Mouse (Mus musculus): ENCODE data around the gene Ppp1r12a. TPM values are rescaled to one million over a fixed set of nuclear protein-coding genes. Genes with fewer than 3 reads are reported as not detected.

Ppp1r12a gene
- 77.8 and 82.4 TPM in 2 replicates for polyA plus RNA-seq (2016; fragmentation: Nextera tagmentation; extraction: Ambion mirVana)

- Histone ChIP-seq H3K27ac (peak within 1 kb of the TSS; percentile 98), H3K4me2 (peak within 1 kb of the TSS; percentile 61), H3K27me3 (no peaks in the 10 kb centered on the region), H3K9me3 (no peaks in the 10 kb centered on the region), H3K4me3 (replicated peaks) (peak within 1 kb of the TSS; percentile 98), H3K9ac (replicated peaks) (peak within 1 kb of the TSS; percentile 98), H3K36me3 (no peaks in the 10 kb centered on the region), H3K4me1 (replicated peaks) (peaks cover 14% of the 10 kb centered on the region)
- ATAC-seq (ENCODE audit: insufficient number of reproducible peaks, insufficient read depth, low FRiP score, low TSS enrichment, low read depth): peak; percentile 97
- under 1% methylated on average over 78 of the region's 89 CpGs for WGBS
These were observed at the start of gene Ppp1r12a for GRCm38 (mm10) chr10:108161261-108162256. Ppp1r12a (plus strand) TSS chr10:108162193.

DNA sequence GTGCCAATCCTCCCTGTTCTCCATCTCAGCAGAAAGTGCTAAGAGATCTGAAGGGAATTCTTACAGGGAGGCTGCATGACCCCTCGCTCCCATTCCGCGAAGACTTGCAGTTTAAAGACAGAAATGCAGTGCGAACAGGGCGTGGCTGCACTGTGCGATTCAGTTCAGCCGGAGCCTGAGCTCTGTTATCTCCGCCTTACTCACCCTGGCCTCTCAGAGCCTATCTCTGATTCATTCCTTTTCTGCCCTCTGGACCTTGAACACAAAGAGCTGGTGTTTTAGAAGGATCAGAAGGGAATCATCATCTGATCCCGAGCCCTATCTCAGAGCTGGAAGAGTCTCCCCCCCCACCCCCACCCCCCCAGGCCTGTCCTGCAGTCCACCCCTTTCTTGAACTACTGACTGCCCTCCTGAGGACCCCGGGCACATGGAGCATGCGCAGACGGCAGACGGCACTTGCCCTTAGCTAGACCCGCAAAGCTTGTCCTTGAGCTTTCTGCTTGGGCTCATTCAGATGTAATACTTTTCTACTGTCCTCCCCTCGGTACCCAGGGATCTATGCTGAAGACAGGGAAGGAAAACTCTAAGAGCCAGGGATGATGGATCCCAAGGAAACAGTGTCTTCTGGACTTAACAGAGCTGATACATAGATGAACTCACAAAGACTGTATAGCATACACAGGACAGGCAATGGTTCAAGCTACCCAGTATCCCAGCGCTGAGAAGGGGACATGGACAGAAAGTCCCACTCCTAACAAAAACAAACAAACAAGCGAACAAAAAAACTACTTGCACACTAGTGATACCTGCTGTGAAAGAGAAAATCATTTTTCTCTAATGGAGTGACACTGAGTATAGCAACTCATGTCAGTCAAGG lies 48.4 kb upstream of the Ppp1r12a start:
- Histone ChIP-seq H3K36me3 (no peaks in the 10 kb centered on the region), H3K9me3 (no peaks in the 10 kb centered on the region), H3K4me3 (replicated peaks) (0 out of 2 replicates have a peak overlapping the region, but pooled peaks have one; percentile 10), H3K4me2 (peak overlapping the region; percentile 38), H3K27me3 (no peaks in the 10 kb centered on the region), H3K9ac (replicated peaks) (no peak overlapping the region), H3K4me1 (replicated peaks) (no peaks in the 10 kb centered on the region), H3K27ac (no peak overlapping the region)
- 46% methylated on average over 17 of the region's 17 CpGs for WGBS
- no peak for ATAC-seq (ENCODE audit: insufficient number of reproducible peaks, insufficient read depth, low FRiP score, low TSS enrichment, low read depth)

GRCm38 (mm10) chr10:108118200-108119163 lies 43.5 kb upstream of the Ppp1r12a start:
- Histone ChIP-seq H3K27ac (no peak overlapping the region), H3K27me3 (no peaks in the 10 kb centered on the region), H3K4me3 (replicated peaks) (no peak overlapping the region), H3K9ac (replicated peaks) (no peak overlapping the region), H3K4me1 (replicated peaks) (no peaks in the 10 kb centered on the region), H3K9me3 (no peaks in the 10 kb centered on the region), H3K36me3 (no peaks in the 10 kb centered on the region), H3K4me2 (no peak overlapping the region)
- WGBS: 83% methylated on average over 13 of the region's 13 CpGs
- no peak for ATAC-seq (ENCODE audit: insufficient number of reproducible peaks, insufficient read depth, low FRiP score, low TSS enrichment, low read depth)

DNA sequence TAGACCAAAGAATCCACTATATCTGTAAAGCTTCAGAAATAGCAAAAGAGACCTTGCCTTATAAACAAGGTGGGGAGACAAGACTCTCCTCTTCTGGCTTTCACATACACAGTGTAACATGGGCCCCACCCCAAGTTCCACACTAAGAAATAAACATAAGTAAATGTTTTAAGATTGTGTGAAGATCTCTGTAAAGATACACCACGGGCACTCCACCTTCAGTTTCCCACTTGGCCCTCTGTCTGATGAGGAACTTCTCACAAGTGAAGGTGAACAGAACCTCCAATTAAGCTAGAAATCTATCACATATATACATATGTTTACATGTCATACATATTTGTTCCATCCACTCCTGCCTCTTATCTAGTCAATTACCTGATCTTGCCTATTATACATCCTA lies 42.6 kb upstream of the Ppp1r12a start:
- Histone ChIP-seq H3K9ac (replicated peaks) (no peak overlapping the region), H3K4me1 (replicated peaks) (no peaks in the 10 kb centered on the region), H3K4me2 (no peak overlapping the region), H3K4me3 (replicated peaks) (no peak overlapping the region), H3K27ac (no peak overlapping the region), H3K27me3 (no peaks in the 10 kb centered on the region), H3K36me3 (no peaks in the 10 kb centered on the region), H3K9me3 (no peaks in the 10 kb centered on the region)
- 78% methylated on average over 1 of the region's 1 CpGs for WGBS
- ATAC-seq (ENCODE audit: insufficient number of reproducible peaks, insufficient read depth, low FRiP score, low TSS enrichment, low read depth): no peak

DNA sequence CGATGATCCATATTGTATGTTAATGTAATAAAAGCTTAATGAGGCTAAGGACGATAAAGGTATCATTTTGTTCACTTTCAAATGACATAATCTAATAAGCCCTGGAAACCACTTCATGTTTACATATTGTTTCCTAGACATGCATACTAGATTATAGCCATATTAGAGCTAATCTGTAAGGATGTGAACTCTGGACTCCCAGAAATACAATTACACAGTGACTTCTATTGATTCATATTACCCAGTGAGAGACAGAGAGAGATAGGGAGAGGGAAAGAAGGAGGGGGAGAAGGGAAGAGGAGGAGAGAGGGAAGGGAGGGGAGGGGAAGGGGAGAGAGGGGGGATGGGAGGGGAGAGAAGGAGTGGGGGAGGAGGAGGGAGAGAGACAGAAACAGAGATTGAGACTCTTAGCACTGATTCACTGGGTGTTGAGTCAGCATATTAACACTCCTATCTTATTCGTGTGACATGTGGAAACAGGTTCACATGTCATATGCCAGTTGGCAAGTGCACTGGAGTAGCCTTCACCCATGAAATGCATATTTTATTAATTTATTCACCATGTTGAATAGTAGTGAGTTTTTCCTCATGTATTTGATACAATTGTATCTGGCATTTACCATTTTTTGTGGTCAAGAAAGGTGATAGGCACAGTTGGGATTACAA lies 36.9 kb upstream of the Ppp1r12a start:
- Histone ChIP-seq H3K27me3 (no peaks in the 10 kb centered on the region), H3K9me3 (no peaks in the 10 kb centered on the region), H3K4me2 (no peak overlapping the region), H3K36me3 (no peaks in the 10 kb centered on the region), H3K4me1 (replicated peaks) (no peaks in the 10 kb centered on the region), H3K4me3 (replicated peaks) (no peak overlapping the region), H3K9ac (replicated peaks) (no peak overlapping the region), H3K27ac (no peak overlapping the region)
- 95% methylated on average over 3 of the region's 3 CpGs for WGBS
- ATAC-seq (ENCODE audit: insufficient number of reproducible peaks, insufficient read depth, low FRiP score, low TSS enrichment, low read depth): no peak

- no peak for ATAC-seq (ENCODE audit: insufficient number of reproducible peaks, insufficient read depth, low FRiP score, low TSS enrichment, low read depth)
- Histone ChIP-seq H3K27me3 (no peaks in the 10 kb centered on the region), H3K27ac (no peak overlapping the region), H3K9me3 (no peaks in the 10 kb centered on the region), H3K4me2 (no peak overlapping the region), H3K4me1 (replicated peaks) (no peaks in the 10 kb centered on the region), H3K36me3 (no peaks in the 10 kb centered on the region), H3K9ac (replicated peaks) (no peak overlapping the region), H3K4me3 (replicated peaks) (no peak overlapping the region)
- WGBS: 77% methylated on average over 3 of the region's 3 CpGs
These were observed 32.8 kb upstream of the Ppp1r12a start for GRCm38 (mm10) chr10:108129167-108129566.

- ATAC-seq (ENCODE audit: insufficient number of reproducible peaks, insufficient read depth, low FRiP score, low TSS enrichment, low read depth): no peak
- Histone ChIP-seq H3K9me3 (no peaks in the 10 kb centered on the region), H3K4me1 (replicated peaks) (no peaks in the 10 kb centered on the region), H3K27me3 (no peaks in the 10 kb centered on the region), H3K27ac (no peak overlapping the region), H3K4me2 (no peak overlapping the region), H3K4me3 (replicated peaks) (no peak overlapping the region), H3K9ac (replicated peaks) (no peak overlapping the region), H3K36me3 (no peaks in the 10 kb centered on the region)
- WGBS: 86% methylated on average over 6 of the region's 6 CpGs
These were observed 30.1 kb upstream of the Ppp1r12a start for GRCm38 (mm10) chr10:108131858-108132257.

DNA sequence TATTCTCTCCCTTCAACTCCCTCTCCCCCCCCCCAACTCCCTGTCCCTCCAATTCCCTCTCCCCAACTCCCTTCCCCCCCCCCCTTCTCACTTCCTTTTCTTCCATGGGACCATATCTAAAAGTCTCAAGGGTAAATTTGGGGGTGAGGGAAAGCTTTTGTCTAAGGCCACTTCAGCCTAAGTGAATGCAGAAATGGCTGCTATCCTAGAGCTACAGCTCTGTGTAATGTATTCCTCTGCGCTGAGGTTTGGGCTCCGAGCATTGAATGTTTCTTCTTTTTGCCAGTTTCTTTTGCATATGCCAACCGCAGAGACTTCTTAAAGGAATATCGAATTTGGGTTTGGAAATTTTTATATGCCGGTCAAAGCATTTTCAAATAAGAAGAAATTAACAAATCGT lies 28.7 kb upstream of the Ppp1r12a start:
- Histone ChIP-seq H3K4me1 (replicated peaks) (no peaks in the 10 kb centered on the region), H3K27ac (no peak overlapping the region), H3K9ac (replicated peaks) (no peak overlapping the region), H3K4me2 (no peak overlapping the region), H3K27me3 (no peaks in the 10 kb centered on the region), H3K4me3 (replicated peaks) (no peak overlapping the region), H3K9me3 (no peaks in the 10 kb centered on the region), H3K36me3 (no peaks in the 10 kb centered on the region)
- no peak for ATAC-seq (ENCODE audit: insufficient number of reproducible peaks, insufficient read depth, low FRiP score, low TSS enrichment, low read depth)
- WGBS: 92% methylated on average over 6 of the region's 6 CpGs

DNA sequence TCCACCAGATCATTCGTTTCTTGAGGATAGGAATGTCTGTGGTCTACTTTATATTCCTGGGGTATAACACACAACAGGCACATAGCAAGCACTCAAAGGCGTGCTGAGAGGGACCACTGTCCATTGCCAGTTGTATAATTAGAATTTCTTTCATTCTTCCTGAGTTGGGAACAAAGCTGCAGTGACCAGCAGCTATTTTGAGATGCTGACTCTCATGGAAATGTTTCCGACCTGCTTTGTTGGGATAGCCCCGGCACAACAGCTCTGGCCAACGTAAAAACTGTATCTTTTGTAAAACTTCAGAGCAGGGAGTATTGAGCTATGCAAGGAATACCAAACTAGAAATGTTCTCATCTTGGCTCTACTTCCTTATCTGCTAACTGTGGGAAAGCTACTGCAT lies 28.2 kb upstream of the Ppp1r12a start:
- 78% methylated on average over 5 of the region's 5 CpGs for WGBS
- no peaks in the 10 kb centered on the region for H3K4me1 ChIP-seq (replicated peaks)
- H3K4me2 ChIP-seq: no peak overlapping the region
- H3K27me3 ChIP-seq: no peaks in the 10 kb centered on the region
- no peak for ATAC-seq (ENCODE audit: insufficient number of reproducible peaks, insufficient read depth, low FRiP score, low TSS enrichment, low read depth)
- H3K4me3 ChIP-seq (replicated peaks): no peak overlapping the region
- no peak overlapping the region for H3K27ac ChIP-seq
- no peaks in the 10 kb centered on the region for H3K9me3 ChIP-seq
- H3K9ac ChIP-seq (replicated peaks): no peak overlapping the region
- no peaks in the 10 kb centered on the region for H3K36me3 ChIP-seq

- no peak for ATAC-seq (ENCODE audit: insufficient number of reproducible peaks, insufficient read depth, low FRiP score, low TSS enrichment, low read depth)
- H3K27ac ChIP-seq: no peak overlapping the region
- H3K36me3 ChIP-seq: no peaks in the 10 kb centered on the region
- H3K9ac ChIP-seq (replicated peaks): no peak overlapping the region
- no peaks in the 10 kb centered on the region for H3K9me3 ChIP-seq
- no peak overlapping the region for H3K4me3 ChIP-seq (replicated peaks)
- no peak overlapping the region for H3K4me2 ChIP-seq
- H3K4me1 ChIP-seq (replicated peaks): no peaks in the 10 kb centered on the region
- no peaks in the 10 kb centered on the region for H3K27me3 ChIP-seq
- 86% methylated on average over 5 of the region's 5 CpGs for WGBS
These were observed 23.6 kb upstream of the Ppp1r12a start for GRCm38 (mm10) chr10:108138347-108138746.

Measured in limb, embryonic 12.5 days (tissue).